Mouse (Mus musculus): ENCODE results near the gene Eml2.

The Eml2 gene

GRCm38 (mm10) chr7:19172874-19173273, 3.3 kb upstream of the Eml2 start:
- POLR2A ChIA-PET = interaction anchor here in 2 of 4 experiments (0.6 to 1.5 kb wide), 9 partner anchors 9 to 526 kb away, joined by 3 to 4 read pairs (median 3); partner anchors contain the start of gene Qpctl (in 1 of the 2)
- CTCF ChIA-PET = interaction anchor here (0.5 to 1.8 kb wide), 19 partner anchors 9 to 274 kb away, joined by 3 to 10 read pairs (median 4); no protein-coding TSS in a partner anchor

- ChIA-PET CTCF (interaction anchor here (0.6 to 5.6 kb wide), 30 partner anchors 11 to 388 kb away, joined by 3 to 46 read pairs (median 5); partner anchors contain the start of genes Ppm1n (in 3 of the 4), Fbxo46 (in 1 of the 4), Gipr (in 1 of the 4) and Gm4969 (in 1 of the 4)), POLR2A (interaction anchor here in 3 of 4 experiments (0.6 to 4.9 kb wide), 28 partner anchors 12 to 174 kb away, joined by 3 to 23 read pairs (median 5); partner anchors contain the start of genes Ppm1n (in 2 of the 3), Fbxo46 (in 1 of the 3), Gipr (in 1 of the 3) and Opa3 (in 1 of the 3))
Observed at GRCm38 (mm10) chr7:19176516-19176947, 311 bp downstream of the Eml2 start.

DNA sequence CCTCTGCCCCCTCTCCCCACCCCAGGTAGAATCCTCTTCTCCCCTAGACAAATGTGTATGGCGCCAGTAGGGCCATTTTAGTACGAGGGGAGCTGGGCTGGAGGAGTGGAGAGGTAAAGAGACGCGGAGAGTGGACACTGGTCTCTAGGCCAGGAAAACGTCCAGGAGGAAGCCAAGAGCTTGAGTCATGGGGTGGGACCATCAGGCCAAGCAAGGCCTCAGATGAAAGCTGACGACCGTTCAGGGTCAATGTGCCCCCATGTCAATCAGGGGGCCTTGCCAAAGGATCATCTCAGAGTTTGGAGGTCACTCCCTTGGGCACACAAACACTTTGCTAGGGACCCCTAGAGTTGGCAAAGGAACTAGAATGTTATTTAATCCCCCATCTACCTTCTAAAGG, 995 bp downstream of the Eml2 start:
- CTCF ChIA-PET = interaction anchor here (0.6 to 5.6 kb wide), 17 partner anchors 13 to 184 kb away, joined by 3 to 46 read pairs (median 10); partner anchors contain the start of gene Ppm1n (in 2 of the 4)
- POLR2A ChIA-PET = interaction anchor here in 3 of 4 experiments (0.5 to 4.9 kb wide), 17 partner anchors 8 to 312 kb away, joined by 3 to 23 read pairs (median 4); partner anchors contain the start of genes Opa3 (in 1 of the 3) and Ppm1n (in 1 of the 3)

- ChIA-PET CTCF (interaction anchor here (0.5 to 5.6 kb wide), 73 partner anchors 10 to 413 kb away, joined by 3 to 46 read pairs (median 4); partner anchors contain the start of genes Ppm1n (in 3 of the 4), Fbxo46 (in 1 of the 4), Fosb (in 1 of the 4) and Gipr (in 1 of the 4)), POLR2A (interaction anchor here in 3 of 4 experiments (0.5 to 4.9 kb wide), 33 partner anchors 9 to 775 kb away, joined by 3 to 23 read pairs (median 4); partner anchors contain the start of genes Fosb (in 1 of the 3), Gipr (in 1 of the 3), Opa3 (in 1 of the 3) and Ppm1n (in 1 of the 3))
Observed at GRCm38 (mm10) chr7:19178035-19178434, 1.8 kb downstream of the Eml2 start.

GRCm38 (mm10) chr7:19178443-19179092, 2.3 kb downstream of the Eml2 start:
- POLR2A ChIA-PET = interaction anchor here in 3 of 4 experiments (0.6 to 4.9 kb wide), 40 partner anchors 13 to 776 kb away, joined by 3 to 23 read pairs (median 4); partner anchors contain the start of genes Ercc1 (in 1 of the 3), Fosb (in 1 of the 3), Gipr (in 1 of the 3) and Opa3 (in 1 of the 3)
- CTCF ChIA-PET = interaction anchor here (0.5 to 5.6 kb wide), 92 partner anchors 11 to 512 kb away, joined by 3 to 46 read pairs (median 4); partner anchors contain the start of genes Ppm1n (in 3 of the 4), Fbxo46 (in 1 of the 4), Fosb (in 1 of the 4) and Gipr (in 1 of the 4)

GRCm38 (mm10) chr7:19179173-19179572, 3.0 kb downstream of the Eml2 start:
- ChIA-PET CTCF (interaction anchor here (0.5 to 5.6 kb wide), 85 partner anchors 14 to 511 kb away, joined by 3 to 46 read pairs (median 4); partner anchors contain the start of genes Ppm1n (in 3 of the 4), Fosb (in 1 of the 4), Gipr (in 1 of the 4) and Gm4969 (in 1 of the 4)), POLR2A (interaction anchor here in 3 of 4 experiments (0.6 to 4.9 kb wide), 25 partner anchors 14 to 444 kb away, joined by 3 to 23 read pairs (median 5); partner anchors contain the start of genes Ercc1 (in 1 of the 3), Fosb (in 1 of the 3), Gipr (in 1 of the 3) and Opa3 (in 1 of the 3))

DNA sequence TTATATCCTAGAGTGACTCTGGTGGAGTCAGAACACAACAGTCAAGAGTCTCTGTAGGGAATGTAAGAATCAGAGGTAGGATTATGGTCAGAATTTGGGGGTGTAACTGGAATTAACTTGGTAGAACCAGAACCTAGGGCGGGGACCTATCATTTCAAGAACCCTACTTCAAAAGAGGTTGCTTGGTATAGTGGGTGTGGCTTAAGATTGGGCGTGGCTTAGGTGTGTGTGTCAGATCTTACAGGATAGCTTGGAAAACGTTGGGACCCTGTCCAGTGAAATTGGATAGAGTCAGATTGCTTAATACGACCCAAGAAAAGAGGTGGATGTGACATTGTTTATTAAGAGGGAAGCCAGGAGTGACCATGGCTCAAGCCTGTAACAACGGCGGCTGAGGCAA, 3.7 kb downstream of the Eml2 start:
- POLR2A ChIA-PET = interaction anchor here in 3 of 4 experiments (0.9 to 4.9 kb wide), 20 partner anchors 16 to 164 kb away, joined by 3 to 23 read pairs (median 4); partner anchors contain the start of genes Ercc1 (in 1 of the 3), Fosb (in 1 of the 3) and Opa3 (in 1 of the 3)

GRCm38 (mm10) chr7:19180862-19181429, 4.7 kb downstream of the Eml2 start:
- ChIA-PET POLR2A (interaction anchor here (0.6 to 4.9 kb wide), 14 partner anchors 14 to 216 kb away, joined by 3 to 23 read pairs (median 3); partner anchors contain the start of genes Fosb (in 1 of the 4) and Opa3 (in 1 of the 4)), CTCF (interaction anchor here (0.6 to 5.6 kb wide), 26 partner anchors 14 to 251 kb away, joined by 3 to 39 read pairs (median 4); partner anchors contain the start of genes Ercc1 (in 1 of the 4), Gm4969 (in 1 of the 4), Ppm1n (in 1 of the 4) and Rsph6a (in 1 of the 4))

More for the DNA sequence above, 3.7 kb downstream of the Eml2 start:
- CTCF ChIA-PET = interaction anchor here (0.5 to 5.6 kb wide), 40 partner anchors 15 to 245 kb away, joined by 3 to 46 read pairs (median 5); partner anchors contain the start of genes Ppm1n (in 2 of the 4) and Rsph6a (in 1 of the 4)

- CTCF ChIA-PET = interaction anchor here in 3 of 4 experiments (0.6 to 1.2 kb wide), 3 partner anchors 11 to 100 kb away, joined by 3 to 4 read pairs (median 3); no protein-coding TSS in a partner anchor
- POLR2A ChIA-PET = interaction anchor here in 1 of 4 experiments (0.7 to 1.0 kb wide), 2 partner anchors 10 to 38 kb away, joined by 3 read pairs; no protein-coding TSS in a partner anchor
Observed at GRCm38 (mm10) chr7:19184250-19184649, 8.0 kb downstream of the Eml2 start.

- ChIA-PET CTCF (interaction anchor here in 2 of 4 experiments (0.6 to 1.2 kb wide), 2 partner anchors 10 to 99 kb away, joined by 3 read pairs; no protein-coding TSS in a partner anchor), POLR2A (interaction anchor here in 1 of 4 experiments (0.7 to 1.0 kb wide), 2 partner anchors 10 to 38 kb away, joined by 3 read pairs; no protein-coding TSS in a partner anchor)
Observed at GRCm38 (mm10) chr7:19184758-19185157, 8.5 kb downstream of the Eml2 start.

- POLR2A ChIA-PET = interaction anchor here (0.6 to 1.5 kb wide), 9 partner anchors 9 to 97 kb away, joined by 3 to 10 read pairs (median 3); partner anchors contain the start of gene Eml2 (in 1 of the 4)
- CTCF ChIA-PET = interaction anchor here (0.5 to 1.6 kb wide), 38 partner anchors 9 to 205 kb away, joined by 3 to 19 read pairs (median 4); partner anchors contain the start of genes Fosb (in 1 of the 4), Ppm1n (in 1 of the 4), Qpctl (in 1 of the 4) and Snrpd2 (in 1 of the 4)
Observed at GRCm38 (mm10) chr7:19194676-19195075, 18.5 kb downstream of the Eml2 start.

DNA sequence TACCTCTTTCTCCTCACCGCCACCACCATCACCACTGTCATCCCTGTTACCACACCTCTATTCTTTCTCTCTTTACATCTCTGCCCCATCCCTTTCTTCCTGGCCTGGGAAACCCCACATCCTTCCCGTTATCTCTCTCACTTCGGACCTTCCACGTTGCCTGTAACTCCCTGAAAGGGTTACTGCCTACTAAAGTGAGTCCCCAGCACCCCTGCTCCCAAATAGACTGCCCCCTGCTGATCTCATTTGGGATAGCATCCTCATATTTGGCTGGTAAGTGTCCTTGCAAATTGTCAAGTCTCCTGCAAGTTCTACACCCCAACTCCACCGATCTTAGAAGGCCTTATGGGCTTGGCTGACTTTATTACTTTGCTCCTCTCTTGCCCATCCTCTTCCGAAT, 20.5 kb downstream of the Eml2 start:
- ChIA-PET POLR2A (interaction anchor here in 1 of 4 experiments (0.6 to 2.2 kb wide), 2 partner anchors 13 to 127 kb away, joined by 3 to 14 read pairs; no protein-coding TSS in a partner anchor), CTCF (interaction anchor here in 3 of 4 experiments (2.7 to 3.4 kb wide), 4 partner anchors 12 to 17 kb away, joined by 18 to 47 read pairs (median 25); no protein-coding TSS in a partner anchor)

- ChIA-PET POLR2A (interaction anchor here in 2 of 4 experiments (0.7 to 2.2 kb wide), 11 partner anchors 12 to 77 kb away, joined by 3 to 14 read pairs (median 4); no protein-coding TSS in a partner anchor), CTCF (interaction anchor here (0.5 to 3.4 kb wide), 43 partner anchors 9 to 431 kb away, joined by 3 to 47 read pairs (median 3); partner anchors contain the start of gene Eml2 (in 1 of the 4))
Observed at GRCm38 (mm10) chr7:19197985-19198384, 21.8 kb downstream of the Eml2 start.

DNA sequence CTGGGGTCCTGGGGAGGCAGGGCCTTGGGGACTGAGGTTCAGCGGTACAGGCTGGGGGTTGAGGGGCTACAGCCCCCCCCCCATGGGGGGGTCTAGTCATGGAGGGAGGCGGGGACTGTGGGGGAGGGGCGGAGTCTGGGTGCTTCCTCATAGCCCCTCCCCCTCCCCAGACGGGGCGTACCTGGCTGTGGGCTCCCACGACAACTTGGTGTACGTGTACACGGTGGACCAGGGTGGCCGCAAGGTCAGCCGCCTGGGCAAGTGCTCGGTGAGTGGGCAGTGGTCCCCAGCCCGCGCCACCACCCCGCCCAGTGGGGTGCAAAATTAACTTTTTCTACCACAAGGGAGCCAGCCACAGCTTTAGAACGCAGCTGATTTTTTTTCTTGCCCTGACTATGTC, 25.4 kb downstream of the Eml2 start:
- CTCF ChIA-PET = interaction anchor here (0.5 to 3.0 kb wide), 26 partner anchors 8 to 427 kb away, joined by 3 to 39 read pairs (median 4); partner anchors contain the start of genes Eml2 (in 2 of the 4) and Gpr4 (in 1 of the 4)
- POLR2A ChIA-PET = interaction anchor here (0.5 to 3.3 kb wide), 40 partner anchors 13 to 427 kb away, joined by 3 to 33 read pairs (median 6); partner anchors contain the start of genes Eml2 (in 2 of the 4), Vasp (in 2 of the 4), Fbxo46 (in 1 of the 4) and Fosb (in 1 of the 4)

DNA sequence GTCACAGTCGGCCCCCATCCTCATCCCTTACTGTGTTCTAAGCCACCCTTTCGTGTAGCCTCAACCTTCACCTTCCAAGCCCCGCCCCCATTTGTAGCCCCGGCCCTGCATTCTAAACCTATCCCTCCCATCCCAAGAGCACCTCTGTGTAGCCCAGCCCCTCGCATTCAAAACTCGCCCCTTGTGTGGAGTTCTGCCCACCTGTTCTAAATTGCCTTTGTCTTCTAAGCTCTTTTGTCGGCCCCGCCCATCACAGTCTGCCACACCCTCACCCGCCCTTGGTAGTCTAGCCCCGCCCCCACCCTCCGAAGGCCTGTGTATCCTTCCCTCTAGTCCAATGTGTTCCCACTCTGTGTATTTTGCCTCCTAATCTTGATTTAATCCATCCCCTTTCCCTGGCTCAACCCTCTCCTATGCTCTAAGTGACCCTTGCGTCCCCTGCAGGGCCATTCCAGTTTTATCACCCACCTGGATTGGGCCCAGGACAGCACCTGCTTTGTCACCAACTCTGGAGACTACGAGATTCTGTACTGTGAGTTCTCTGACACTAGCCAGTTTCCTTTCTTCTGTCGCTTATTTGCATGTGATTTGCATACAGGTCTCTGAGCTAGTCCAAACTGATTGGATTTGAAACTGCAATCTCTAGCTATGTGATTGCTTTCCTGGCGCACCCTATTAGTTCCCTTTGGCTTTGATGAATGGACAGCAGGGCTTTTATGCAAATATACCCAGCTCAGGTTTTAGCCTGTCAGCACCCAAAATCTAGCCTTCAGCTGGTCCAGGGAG, 26.0 kb downstream of the Eml2 start:
- CTCF ChIA-PET = interaction anchor here (0.5 to 3.0 kb wide), 36 partner anchors 7 to 426 kb away, joined by 3 to 39 read pairs (median 4); partner anchors contain the start of genes Eml2 (in 2 of the 4), Cd3eap (in 1 of the 4), Gpr4 (in 1 of the 4) and Ppp1r13l (in 1 of the 4)
- POLR2A ChIA-PET = interaction anchor here (0.5 to 3.3 kb wide), 58 partner anchors 8 to 568 kb away, joined by 3 to 33 read pairs (median 4); partner anchors contain the start of genes Fosb (in 3 of the 4), Eml2 (in 2 of the 4), Vasp (in 2 of the 4) and Cd3eap (in 1 of the 4)

Data from embryonic stem cell, embryonic (primary cell).